Mouse (Mus musculus) midbrain, embryonic 16.5 days (tissue): ENCODE measurements around the gene Chrna10. TPM values are rescaled to one million over a fixed set of nuclear protein-coding genes. Genes with fewer than 3 reads are reported as not detected.

Experiments
- ATAC-seq: fragments of 200-750 bp; cut with Nextera tagmentation; 2 replicates; pipeline ENCODE4 v1.8.0; 2017; ENCODE audit warnings: moderate TSS enrichment
- H3K27ac ChIP-seq: fragments of 300-500 bp; sonication (generic); 2 replicates; pipeline ENCODE4 v1.5.1; 2014; ENCODE audit warnings: mild to moderate bottlenecking, low read length, mixed read lengths
- H3K27me3 ChIP-seq: fragments of 300-500 bp; sonication (generic); 2 replicates; pipeline ENCODE4 v1.6.1; 2014; ENCODE audit warnings: low read depth, low read length, mixed read lengths; ENCODE audit not compliant: control insufficient read depth, insufficient read depth
- H3K36me3 ChIP-seq: fragments of 300-500 bp; sonication (generic); 2 replicates; pipeline ENCODE4 v1.6.1; 2014; ENCODE audit warnings: mild to moderate bottlenecking, low read length, moderate library complexity, mixed read lengths; ENCODE audit not compliant: control insufficient read depth, insufficient read depth
- H3K4me1 ChIP-seq: fragments of 300-500 bp; sonication (generic); 2 replicates; pipeline ENCODE4 v1.6.1; 2014; ENCODE audit warnings: mild to moderate bottlenecking, low read length, mixed read lengths; ENCODE audit not compliant: control insufficient read depth, insufficient read depth
- H3K4me2 ChIP-seq: fragments of 300-500 bp; sonication (generic); 2 replicates; pipeline ENCODE4 v1.6.1; 2014; ENCODE audit warnings: mild to moderate bottlenecking, low read length, mixed read lengths
- H3K4me3 ChIP-seq: fragments of 300-500 bp; sonication (generic); 2 replicates; pipeline ENCODE4 v1.5.1; 2014; ENCODE audit warnings: low read depth, mild to moderate bottlenecking, low read length, moderate library complexity, mixed read lengths
- H3K9ac ChIP-seq: fragments of 300-500 bp; sonication (generic); 2 replicates; pipeline ENCODE4 v1.6.1; 2014; ENCODE audit warnings: low read depth, low read length, mixed read lengths
- H3K9me3 ChIP-seq: fragments of 300-500 bp; sonication (generic); replicated peaks from 2 replicates; pipeline ENCODE4 v1.6.1; 2014; ENCODE audit warnings: mild to moderate bottlenecking, low read length, mixed read lengths; ENCODE audit not compliant: control insufficient read depth, poor library complexity, severe bottlenecking
- WGBS: fragments of 180-500 bp; shearing (Covaris S2); extraction: QIAGEN DNeasy Blood & Tissue Kit; methylation state at CpG from one replicate; pipeline ENCODE4 v1.1.7; 2014; 5-methylcytosine and 5-hydroxymethylcytosine counted together
- polyA plus RNA-seq: library from polyadenylated mRNA; unstranded; fragments of >200 nt; fragmentation: Nextera tagmentation; extraction: Ambion mirVana; gene quantifications from 2 replicates; pipeline ENCODE4 v1.2.1, GENCODE M21; 2015

Gene Chrna10
- not detected in 2 replicates for polyA plus RNA-seq

DNA sequence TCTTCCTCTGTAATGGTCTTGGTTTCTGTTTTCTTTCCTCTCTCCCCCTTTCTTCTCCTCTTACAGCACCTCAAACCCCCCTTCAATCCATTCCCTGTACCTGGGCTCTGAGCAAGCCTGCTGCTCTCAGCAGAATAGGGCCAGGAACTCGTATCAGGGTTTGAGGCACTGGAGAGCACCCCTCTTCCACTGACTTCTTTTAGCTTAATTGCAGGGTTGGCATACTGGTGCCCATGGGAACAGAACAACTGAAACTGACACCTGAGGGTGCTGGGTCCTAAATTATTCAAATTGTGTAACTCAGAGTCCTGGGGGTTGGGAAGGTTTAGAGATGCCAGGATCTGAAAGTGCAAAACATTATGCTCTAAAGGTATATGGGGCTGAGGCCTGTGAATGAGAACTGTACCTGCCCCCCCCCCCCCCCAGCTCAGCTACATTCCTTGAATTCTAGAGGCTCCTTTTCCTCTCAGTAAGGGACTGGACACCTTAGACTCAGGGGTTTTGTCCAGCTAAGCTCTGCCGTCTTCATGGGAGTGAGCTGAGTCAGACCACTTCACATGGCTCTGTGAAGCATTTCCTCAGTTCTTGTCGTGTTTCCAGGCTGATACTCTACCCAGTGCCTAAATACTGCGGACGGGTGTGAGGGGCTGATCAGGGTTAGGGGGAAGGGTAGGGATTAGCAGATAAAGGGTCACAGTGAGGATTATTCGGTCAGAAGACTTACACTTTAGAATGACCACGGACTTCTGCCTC lies at the start of gene Chrna10:
TSS of gene Chrna10 (minus strand) at position 250 of the 753 bp plus-strand sequence.
- 40% methylated on average over 7 of the region's 7 CpGs for WGBS
- Histone ChIP-seq H3K4me3 (no peak within 1 kb of the TSS), H3K27me3 (no peaks in the 10 kb centered on the region), H3K4me2 (no peak within 1 kb of the TSS), H3K4me1 (no peaks in the 10 kb centered on the region), H3K36me3 (peaks cover 29% of the 10 kb centered on the region), H3K9ac (no peak within 1 kb of the TSS), H3K9me3 (no peaks in the 10 kb centered on the region), H3K27ac (no peak within 1 kb of the TSS)
- ATAC-seq: no peak

GRCm38 (mm10) chr7:102153691-102154090 lies 37.1 kb upstream of the Chrna10 start:
- WGBS: 96% methylated on average over 5 of the region's 5 CpGs
- H3K27ac ChIP-seq: no peak overlapping the region
- no peak for ATAC-seq
- no peak overlapping the region for H3K4me3 ChIP-seq
- no peak overlapping the region for H3K9ac ChIP-seq
- peaks cover 25% of the 10 kb centered on the region for H3K36me3 ChIP-seq
- no peaks in the 10 kb centered on the region for H3K4me1 ChIP-seq
- H3K9me3 ChIP-seq: no peaks in the 10 kb centered on the region
- H3K27me3 ChIP-seq: no peaks in the 10 kb centered on the region
- H3K4me2 ChIP-seq: no peak overlapping the region

DNA sequence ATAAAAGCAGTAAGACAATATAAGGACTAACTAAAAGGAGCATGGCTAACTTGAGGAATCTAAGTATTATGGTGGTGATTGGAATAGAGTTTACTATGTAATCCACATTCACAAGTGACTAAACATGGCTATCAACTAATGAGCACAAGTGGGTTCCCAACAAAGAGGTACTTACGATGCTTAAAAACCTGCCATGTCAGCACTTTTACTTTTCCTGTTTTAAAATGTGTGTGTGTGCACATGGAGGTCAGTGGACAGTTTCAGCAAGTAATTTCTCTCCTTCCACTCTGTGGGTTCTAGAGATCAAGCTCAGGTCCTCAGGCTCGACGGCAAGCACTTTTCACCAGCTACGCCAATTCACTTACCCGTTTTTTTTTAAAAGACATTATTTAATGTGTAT lies 21.3 kb upstream of the Chrna10 start:
- no peak overlapping the region for H3K27ac ChIP-seq
- H3K4me1 ChIP-seq: no peaks in the 10 kb centered on the region
- no peak overlapping the region for H3K4me2 ChIP-seq
- H3K9ac ChIP-seq: no peak overlapping the region
- no peak for ATAC-seq
- no peaks in the 10 kb centered on the region for H3K27me3 ChIP-seq
- peaks cover 25% of the 10 kb centered on the region for H3K36me3 ChIP-seq
- no peak overlapping the region for H3K4me3 ChIP-seq
- H3K9me3 ChIP-seq: no peaks in the 10 kb centered on the region
- WGBS: 98% methylated on average over 5 of the region's 5 CpGs

GRCm38 (mm10) chr7:102137464-102137863 lies 20.8 kb upstream of the Chrna10 start:
- no peak for ATAC-seq
- Histone ChIP-seq H3K9ac (no peak overlapping the region), H3K9me3 (no peaks in the 10 kb centered on the region), H3K4me2 (no peak overlapping the region), H3K4me3 (no peak overlapping the region), H3K27ac (no peak overlapping the region), H3K36me3 (peaks cover 24% of the 10 kb centered on the region), H3K27me3 (no peaks in the 10 kb centered on the region), H3K4me1 (no peaks in the 10 kb centered on the region)
- 88% methylated on average over 1 of the region's 1 CpGs for WGBS

- peaks cover 29% of the 10 kb centered on the region for H3K36me3 ChIP-seq
- no peaks in the 10 kb centered on the region for H3K4me1 ChIP-seq
- no peak overlapping the region for H3K4me2 ChIP-seq
- WGBS: 100% methylated on average over 4 of the region's 4 CpGs
- no peaks in the 10 kb centered on the region for H3K27me3 ChIP-seq
- H3K9ac ChIP-seq: no peak overlapping the region
- no peak overlapping the region for H3K27ac ChIP-seq
- no peak for ATAC-seq
- no peaks in the 10 kb centered on the region for H3K9me3 ChIP-seq
- no peak overlapping the region for H3K4me3 ChIP-seq
Measured at GRCm38 (mm10) chr7:102132395-102132794, 15.8 kb upstream of the Chrna10 start.

DNA sequence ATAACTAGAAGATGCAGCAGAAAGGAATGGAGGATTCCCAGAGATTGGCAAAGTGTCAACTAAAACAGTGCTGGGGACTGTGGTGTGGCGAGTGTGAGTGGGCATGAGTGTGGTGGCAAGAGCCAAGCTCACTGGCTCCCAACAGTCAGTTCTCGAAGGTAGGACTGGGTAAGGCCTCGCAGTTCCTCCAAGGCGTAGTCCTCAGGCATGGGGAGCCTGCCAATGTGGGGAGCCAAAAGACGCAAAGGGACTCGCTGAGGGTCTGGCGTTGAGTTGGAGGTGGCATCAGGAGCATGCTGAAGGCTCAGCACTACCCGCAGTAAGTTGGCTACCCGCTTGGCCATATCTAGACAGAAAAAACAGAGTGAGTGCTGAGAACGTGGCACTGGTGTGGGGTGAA lies 3.7 kb upstream of the Chrna10 start:
- H3K9ac ChIP-seq: no peak overlapping the region
- no peaks in the 10 kb centered on the region for H3K27me3 ChIP-seq
- no peak overlapping the region for H3K4me2 ChIP-seq
- WGBS: 95% methylated on average over 10 of the region's 10 CpGs
- ATAC-seq: no peak
- H3K36me3 ChIP-seq: peaks cover 57% of the 10 kb centered on the region
- no peak overlapping the region for H3K27ac ChIP-seq
- H3K9me3 ChIP-seq: no peaks in the 10 kb centered on the region
- H3K4me3 ChIP-seq: no peak overlapping the region
- no peaks in the 10 kb centered on the region for H3K4me1 ChIP-seq

DNA sequence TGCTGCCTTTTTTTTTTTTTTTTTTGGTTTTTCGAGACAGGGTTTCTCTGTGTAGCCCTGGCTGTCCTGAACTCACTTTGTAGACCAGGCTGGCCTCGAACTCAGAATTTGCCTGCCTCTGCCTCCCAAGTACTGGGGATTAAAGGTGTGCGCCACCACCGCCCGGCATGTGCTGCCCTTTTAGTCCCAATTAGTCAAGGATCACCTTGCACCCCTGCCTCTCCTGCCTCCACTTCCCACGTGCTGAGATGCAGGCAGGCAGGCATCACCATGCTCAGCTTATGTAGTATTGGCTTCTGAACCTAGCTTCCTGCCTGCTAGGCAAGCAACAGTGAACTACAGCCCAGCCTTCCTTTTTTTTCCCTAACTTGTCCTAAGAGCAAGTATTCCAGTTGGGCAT lies 754 bp upstream of the Chrna10 start:
- H3K27me3 ChIP-seq: no peaks in the 10 kb centered on the region
- no peak overlapping the region for H3K9ac ChIP-seq
- no peak overlapping the region for H3K4me2 ChIP-seq
- peaks cover 34% of the 10 kb centered on the region for H3K36me3 ChIP-seq
- H3K27ac ChIP-seq: no peak overlapping the region
- H3K9me3 ChIP-seq: no peaks in the 10 kb centered on the region
- ATAC-seq: no peak
- H3K4me1 ChIP-seq: no peaks in the 10 kb centered on the region
- 73% methylated on average over 6 of the region's 6 CpGs for WGBS
- H3K4me3 ChIP-seq: no peak overlapping the region

- ATAC-seq: no peak
- no peak overlapping the region for H3K9ac ChIP-seq
Measured at GRCm38 (mm10) chr7:102113151-102113729, 3.4 kb downstream of the Chrna10 start.

DNA sequence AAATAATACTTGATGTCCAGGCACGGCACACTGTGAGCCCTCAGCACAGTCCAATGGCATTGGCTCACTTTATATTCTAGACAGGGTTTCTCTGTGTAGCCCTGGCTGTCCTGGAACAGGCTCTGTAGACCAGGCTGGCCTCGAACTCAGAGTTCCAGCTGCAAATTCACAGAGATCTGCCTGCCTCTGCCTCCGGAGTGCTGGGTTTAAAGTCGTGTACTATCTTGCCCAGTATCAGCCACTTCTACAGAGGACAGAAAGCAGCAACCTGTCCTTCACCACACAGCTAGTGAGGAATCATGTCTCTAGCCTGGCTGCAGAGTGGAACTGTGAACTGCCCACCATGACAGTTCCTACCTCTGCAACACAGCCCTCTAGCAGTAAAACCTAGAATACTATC lies 6.9 kb downstream of the Chrna10 start:
- H3K4me2 ChIP-seq: no peak overlapping the region
- ATAC-seq: no peak
- whole genome bisulfite sequencing: 89% methylated on average over 4 of the region's 4 CpGs
- H3K4me1 ChIP-seq: no peaks in the 10 kb centered on the region
- H3K4me3 ChIP-seq: no peak overlapping the region
- no peaks in the 10 kb centered on the region for H3K9me3 ChIP-seq
- H3K27ac ChIP-seq: no peak overlapping the region
- no peaks in the 10 kb centered on the region for H3K36me3 ChIP-seq
- no peaks in the 10 kb centered on the region for H3K27me3 ChIP-seq
- H3K9ac ChIP-seq: no peak overlapping the region

More at GRCm38 (mm10) chr7:102113151-102113729, 3.4 kb downstream of the Chrna10 start:
- Histone ChIP-seq H3K4me2 (no peak overlapping the region), H3K36me3 (peaks cover 2% of the 10 kb centered on the region; the same call in 1 of the 2 replicates), H3K27me3 (no peaks in the 10 kb centered on the region), H3K9me3 (no peaks in the 10 kb centered on the region), H3K4me1 (no peaks in the 10 kb centered on the region), H3K27ac (no peak overlapping the region), H3K4me3 (no peak overlapping the region)
- 79% methylated on average over 45 of the region's 45 CpGs for WGBS
